ENCODE assay signal across 26 mouse cellular contexts in the genomic region with DNA sequence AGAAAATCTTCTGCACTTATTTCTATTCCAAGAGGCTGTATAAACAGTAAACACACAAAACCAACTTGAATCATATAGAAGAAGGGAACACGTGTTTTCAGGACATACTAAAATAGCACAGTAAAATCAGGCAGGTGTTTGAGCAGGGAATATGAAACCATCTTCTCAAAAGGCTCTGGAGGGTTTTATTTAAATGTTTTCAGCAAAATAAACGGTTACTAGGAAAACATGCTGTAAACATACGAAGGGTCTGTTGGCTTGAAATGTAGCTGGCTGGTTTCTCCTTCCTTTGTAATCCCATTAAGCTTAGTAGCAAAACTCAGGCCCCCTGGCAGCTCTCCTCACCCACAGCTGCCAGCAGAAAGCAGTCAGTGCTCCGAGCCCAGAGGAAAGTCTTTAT. TPM values are rescaled to one million over a fixed set of nuclear protein-coding genes. Genes with fewer than 3 reads are reported as not detected.
DNase-seq lines count a peak whose midpoint lies in the region; ATAC-seq and TF ChIP-seq lines count a peak whose summit lies in the region.
"Had no signal": no experiment of that assay in that cellular context is flagged by ENCODE, and none has a peak within 500 bp of the region (broad histone marks: within the 10 kb centered on the region; RNA-seq: fewer than 3 reads in every experiment).

No protein-coding gene starts in this region.

- no peaks in the 10 kb centered on the region for H3K9me3 ChIP-seq in embryonic facial prominence, embryonic 14.5 days (ENCODE audit: control insufficient read depth, low read length)
- no peaks in the 10 kb centered on the region for H3K9me3 ChIP-seq in embryonic facial prominence, embryonic 10.5 days
- no peaks in the 10 kb centered on the region for H3K9me3 ChIP-seq in intestine, embryonic 14.5 days (ENCODE audit: control insufficient read depth, low read length)
- H3K9me3 ChIP-seq in intestine, postnatal 0 days (ENCODE audit: control insufficient read depth), result no peaks in the 10 kb centered on the region
- no peaks in the 10 kb centered on the region for H3K9me3 ChIP-seq in midbrain, postnatal 0 days (ENCODE audit: low read length)
- no peaks in the 10 kb centered on the region for H3K9me3 ChIP-seq in midbrain, embryonic 15.5 days
- H3K9me3 ChIP-seq: embryonic facial prominence, embryonic 15.5 days; forebrain, embryonic 10.5 days; hindbrain, embryonic 10.5 days; hindbrain, embryonic 15.5 days had no signal

- DNase-seq in embryonic facial prominence, embryonic 14.5 days (ENCODE audit: low spot score), result peak; percentile 56
- no peak for DNase-seq in embryonic facial prominence, embryonic 10.5 days (ENCODE audit: low spot score)
- DNase-seq in intestine, embryonic 14.5 days (ENCODE audit: low spot score), result peak; percentile 15
- peak; percentile 32 for DNase-seq in midbrain, postnatal 0 days (ENCODE audit: low spot score)
- DNase-seq: adrenal gland, postnatal 14 days; B cell, adult 2 months; cerebellum, adult 18-20 months; cerebellum, adult 9-11 months; cerebellum, postnatal 36 days; heart, adult 2 months had no signal

- no peak for TF ChIP-seq CTCF in intestine, postnatal 0 days (IDR thresholded peaks at IDR 0.05; ENCODE audit: low read depth)
- TF ChIP-seq CTCF in midbrain, postnatal 0 days (IDR thresholded peaks at IDR 0.05), result no peak

- no peak for ATAC-seq in embryonic facial prominence, embryonic 14.5 days (ENCODE audit: low read depth)
- no peak for ATAC-seq in intestine, embryonic 14.5 days (replicated peaks; ENCODE audit: low FRiP score, low TSS enrichment, low read depth)
- no peak for ATAC-seq in intestine, postnatal 0 days
- no peak for ATAC-seq in midbrain, postnatal 0 days (ENCODE audit: low FRiP score)
- ATAC-seq in midbrain, embryonic 15.5 days (replicated peaks), result no peak
- ATAC-seq in cerebellum, adult (ENCODE audit: insufficient number of reproducible peaks, low FRiP score, low TSS enrichment), result no peak
- ATAC-seq: activated CD4-positive, CD25-positive, alpha-beta regulatory T cell, adult 4 months; CD4-positive, CD25-positive, alpha-beta regulatory T cell, adult 4 months; forebrain, embryonic 14.5 days; inflammation-experienced regulatory T-cells, adult 6 months; Patski had no signal

- no peaks in the 10 kb centered on the region for H3K36me3 ChIP-seq in embryonic facial prominence, embryonic 14.5 days (ENCODE audit: control insufficient read depth, insufficient read depth, low read length)
- H3K36me3 ChIP-seq in embryonic facial prominence, embryonic 10.5 days (replicated peaks), result no peaks in the 10 kb centered on the region
- no peaks in the 10 kb centered on the region for H3K36me3 ChIP-seq in intestine, embryonic 14.5 days (ENCODE audit: control insufficient read depth, insufficient read depth, low read length)
- no peaks in the 10 kb centered on the region for H3K36me3 ChIP-seq in intestine, postnatal 0 days (ENCODE audit: control insufficient read depth, insufficient read depth)
- H3K36me3 ChIP-seq in midbrain, postnatal 0 days (ENCODE audit: insufficient read depth, low read length), result no peaks in the 10 kb centered on the region
- H3K36me3 ChIP-seq in midbrain, embryonic 15.5 days (replicated peaks), result no peaks in the 10 kb centered on the region
- H3K36me3 ChIP-seq: embryonic facial prominence, embryonic 15.5 days; forebrain, embryonic 10.5 days; hindbrain, embryonic 10.5 days; hindbrain, embryonic 15.5 days had no signal

- no peak overlapping the region for H3K27ac ChIP-seq in embryonic facial prominence, embryonic 14.5 days (replicated peaks; ENCODE audit: low read depth, low read length)
- no peak overlapping the region for H3K27ac ChIP-seq in embryonic facial prominence, embryonic 10.5 days (replicated peaks)
- no peak overlapping the region for H3K27ac ChIP-seq in intestine, embryonic 14.5 days (ENCODE audit: low read depth)
- H3K27ac ChIP-seq in intestine, postnatal 0 days (ENCODE audit: low read depth, low read length), result no peak overlapping the region
- no peak overlapping the region for H3K27ac ChIP-seq in midbrain, postnatal 0 days (ENCODE audit: low read depth, low read length)
- H3K27ac ChIP-seq in midbrain, embryonic 15.5 days, result no peak overlapping the region
- H3K27ac ChIP-seq: forebrain, embryonic 10.5 days; heart, adult 2 months; hindbrain, embryonic 10.5 days; hindbrain, embryonic 15.5 days had no signal

- no peak overlapping the region for H3K4me2 ChIP-seq in embryonic facial prominence, embryonic 14.5 days (ENCODE audit: low read depth, low read length)
- no peak overlapping the region for H3K4me2 ChIP-seq in intestine, embryonic 14.5 days (ENCODE audit: low read length)
- H3K4me2 ChIP-seq in intestine, postnatal 0 days (replicated peaks; ENCODE audit: low read depth), result no peak overlapping the region
- H3K4me2 ChIP-seq in midbrain, postnatal 0 days (ENCODE audit: low read depth, low read length, poor library complexity, severe bottlenecking), result no peak overlapping the region
- H3K4me2 ChIP-seq in midbrain, embryonic 15.5 days, result no peak overlapping the region
- H3K4me2 ChIP-seq: embryonic facial prominence, embryonic 15.5 days; heart, embryonic 11.5 days; hindbrain, embryonic 15.5 days had no signal

- 36% methylated on average over 4 of the region's 4 CpGs for WGBS in embryonic facial prominence, embryonic 14.5 days
- WGBS in embryonic facial prominence, embryonic 10.5 days, result 44% methylated on average over 4 of the region's 4 CpGs
- 48% methylated on average over 4 of the region's 4 CpGs for WGBS in intestine, embryonic 14.5 days
- WGBS in intestine, postnatal 0 days, result 56% methylated on average over 4 of the region's 4 CpGs
- 37% methylated on average over 4 of the region's 4 CpGs for WGBS in midbrain, postnatal 0 days
- WGBS in midbrain, embryonic 15.5 days, result 42% methylated on average over 4 of the region's 4 CpGs

- no peak overlapping the region for H3K9ac ChIP-seq in embryonic facial prominence, embryonic 14.5 days (ENCODE audit: low read depth, low read length)
- H3K9ac ChIP-seq in intestine, embryonic 14.5 days (ENCODE audit: low read length), result no peak overlapping the region
- H3K9ac ChIP-seq in intestine, postnatal 0 days (ENCODE audit: low read depth, low read length), result no peak overlapping the region
- no peak overlapping the region for H3K9ac ChIP-seq in midbrain, postnatal 0 days (replicated peaks; ENCODE audit: low read length, poor library complexity, severe bottlenecking)
- H3K9ac ChIP-seq in midbrain, embryonic 15.5 days, result no peak overlapping the region
- H3K9ac ChIP-seq: embryonic facial prominence, embryonic 15.5 days; hindbrain, embryonic 15.5 days had no signal

- H3K27me3 ChIP-seq in embryonic facial prominence, embryonic 14.5 days (replicated peaks; ENCODE audit: control insufficient read depth, insufficient read depth, low read length), result no peaks in the 10 kb centered on the region
- H3K27me3 ChIP-seq in embryonic facial prominence, embryonic 10.5 days (replicated peaks; ENCODE audit: low read depth, poor library complexity, severe bottlenecking), result no peaks in the 10 kb centered on the region
- H3K27me3 ChIP-seq in intestine, embryonic 14.5 days (replicated peaks; ENCODE audit: control insufficient read depth, insufficient read depth, low read length), result no peaks in the 10 kb centered on the region
- no peaks in the 10 kb centered on the region for H3K27me3 ChIP-seq in intestine, postnatal 0 days (replicated peaks; ENCODE audit: control insufficient read depth, insufficient read depth, low read length)
- no peaks in the 10 kb centered on the region for H3K27me3 ChIP-seq in midbrain, postnatal 0 days (ENCODE audit: insufficient read depth, low read length)
- no peaks in the 10 kb centered on the region for H3K27me3 ChIP-seq in midbrain, embryonic 15.5 days (replicated peaks)
- H3K27me3 ChIP-seq: embryonic facial prominence, embryonic 15.5 days; hindbrain, embryonic 15.5 days; Patski had no signal

- H3K4me3 ChIP-seq in embryonic facial prominence, embryonic 14.5 days (ENCODE audit: low read depth, low read length), result no peak overlapping the region
- no peak overlapping the region for H3K4me3 ChIP-seq in embryonic facial prominence, embryonic 10.5 days
- no peak overlapping the region for H3K4me3 ChIP-seq in intestine, embryonic 14.5 days (ENCODE audit: low read depth, low read length)
- H3K4me3 ChIP-seq in intestine, postnatal 0 days (ENCODE audit: low read depth, low read length), result no peak overlapping the region
- H3K4me3 ChIP-seq in midbrain, postnatal 0 days (ENCODE audit: low read depth, low read length), result no peak overlapping the region
- no peak overlapping the region for H3K4me3 ChIP-seq in midbrain, embryonic 15.5 days
- H3K4me3 ChIP-seq: embryonic facial prominence, embryonic 15.5 days; erythroblast, embryonic 14.5 days; forebrain, embryonic 10.5 days; heart, adult 2 months; hindbrain, embryonic 10.5 days; hindbrain, embryonic 15.5 days had no signal

- H3K4me1 ChIP-seq in embryonic facial prominence, embryonic 14.5 days (ENCODE audit: control insufficient read depth, insufficient read depth, low read length), result peaks cover 18% of the 10 kb centered on the region; the same call in 1 of the 2 replicates
- peaks cover 5% of the 10 kb centered on the region for H3K4me1 ChIP-seq in embryonic facial prominence, embryonic 10.5 days
- H3K4me1 ChIP-seq in intestine, embryonic 14.5 days (replicated peaks; ENCODE audit: control insufficient read depth, insufficient read depth, low read length), result peaks cover 15% of the 10 kb centered on the region; the same call in 1 of the 2 replicates
- 0 out of 2 replicates have a peak, but pooled peaks cover 6% of the 10 kb centered on the region for H3K4me1 ChIP-seq in intestine, postnatal 0 days (replicated peaks; ENCODE audit: control insufficient read depth, insufficient read depth, low read length)
- H3K4me1 ChIP-seq in midbrain, postnatal 0 days (ENCODE audit: insufficient read depth, low read length), result no peaks in the 10 kb centered on the region
- no peaks in the 10 kb centered on the region for H3K4me1 ChIP-seq in midbrain, embryonic 15.5 days

RNA-seq across cellular contexts. Expression of a gene that starts 6.6 kb away (rescaled TPM):
- polyA plus RNA-seq in embryonic facial prominence, embryonic 14.5 days (2014; fragmentation: Nextera tagmentation; extraction: Ambion mirVana), result 5.5 and 7.5 TPM in 2 replicates
- polyA plus RNA-seq in embryonic facial prominence, embryonic 10.5 days (2016; fragmentation: Nextera tagmentation; extraction: Ambion mirVana), result 0.04 and 0.05 TPM in 2 replicates
- 0.07 and 0.13 TPM in 2 replicates for polyA plus RNA-seq in intestine, embryonic 14.5 days (2014; fragmentation: Nextera tagmentation; extraction: Ambion mirVana)
- 0.07 and 0.08 TPM in 2 replicates for polyA plus RNA-seq in intestine, postnatal 0 days (2015; fragmentation: Nextera tagmentation; extraction: Ambion mirVana)
- 0.11 and 0.24 TPM in 2 replicates for total RNA-seq in midbrain, postnatal 0 days (2014; rRNA removed)
- 0.04 and 0.05 TPM in 2 replicates for polyA plus RNA-seq in midbrain, postnatal 0 days (2015; fragmentation: Nextera tagmentation; extraction: Ambion mirVana)
- 0.09 and 0.26 TPM in 2 replicates for polyA plus RNA-seq in midbrain, embryonic 15.5 days (2015; fragmentation: Nextera tagmentation; extraction: Ambion mirVana)
- polyA plus RNA-seq: activated CD4-positive, CD25-positive, alpha-beta regulatory T cell, adult 4 months; CD4-positive, CD25-positive, alpha-beta regulatory T cell, adult 4 months; erythroblast, embryonic 14.5 days; inflammation-experienced regulatory T-cells, adult 6 months had no signal

RNA-seq across cellular contexts. Expression of a gene that starts 9.0 kb away (rescaled TPM):
- 0.26 and 0.75 TPM in 2 replicates for polyA plus RNA-seq in embryonic facial prominence, embryonic 14.5 days (2014; fragmentation: Nextera tagmentation; extraction: Ambion mirVana)
- polyA plus RNA-seq in embryonic facial prominence, embryonic 10.5 days (2016; fragmentation: Nextera tagmentation; extraction: Ambion mirVana), result 0.09 TPM in 1 of 2 replicates, not detected in the other
- polyA plus RNA-seq in intestine, embryonic 14.5 days (2014; fragmentation: Nextera tagmentation; extraction: Ambion mirVana), result 0.19 and 0.31 TPM in 2 replicates
- not detected in 2 replicates for polyA plus RNA-seq in intestine, postnatal 0 days (2015; fragmentation: Nextera tagmentation; extraction: Ambion mirVana)
- total RNA-seq in midbrain, postnatal 0 days (2014; rRNA removed), result not detected in 2 replicates
- polyA plus RNA-seq in midbrain, postnatal 0 days (2015; fragmentation: Nextera tagmentation; extraction: Ambion mirVana), result 0.11 and 0.12 TPM in 2 replicates
- 0.11 and 0.12 TPM in 2 replicates for polyA plus RNA-seq in midbrain, embryonic 15.5 days (2015; fragmentation: Nextera tagmentation; extraction: Ambion mirVana)
- total RNA-seq: adrenal gland, adult 18-20 months; adrenal gland, postnatal 14 days; MEL had no signal
- polyA plus RNA-seq: activated CD4-positive, CD25-positive, alpha-beta regulatory T cell, adult 4 months; CD4-positive, CD25-positive, alpha-beta regulatory T cell, adult 4 months; erythroblast, embryonic 14.5 days; forebrain, embryonic 10.5 days; forebrain, embryonic 14.5 days; heart, embryonic 11.5 days; hindbrain, embryonic 10.5 days; inflammation-experienced regulatory T-cells, adult 6 months had no signal
